In the genomic region with DNA sequence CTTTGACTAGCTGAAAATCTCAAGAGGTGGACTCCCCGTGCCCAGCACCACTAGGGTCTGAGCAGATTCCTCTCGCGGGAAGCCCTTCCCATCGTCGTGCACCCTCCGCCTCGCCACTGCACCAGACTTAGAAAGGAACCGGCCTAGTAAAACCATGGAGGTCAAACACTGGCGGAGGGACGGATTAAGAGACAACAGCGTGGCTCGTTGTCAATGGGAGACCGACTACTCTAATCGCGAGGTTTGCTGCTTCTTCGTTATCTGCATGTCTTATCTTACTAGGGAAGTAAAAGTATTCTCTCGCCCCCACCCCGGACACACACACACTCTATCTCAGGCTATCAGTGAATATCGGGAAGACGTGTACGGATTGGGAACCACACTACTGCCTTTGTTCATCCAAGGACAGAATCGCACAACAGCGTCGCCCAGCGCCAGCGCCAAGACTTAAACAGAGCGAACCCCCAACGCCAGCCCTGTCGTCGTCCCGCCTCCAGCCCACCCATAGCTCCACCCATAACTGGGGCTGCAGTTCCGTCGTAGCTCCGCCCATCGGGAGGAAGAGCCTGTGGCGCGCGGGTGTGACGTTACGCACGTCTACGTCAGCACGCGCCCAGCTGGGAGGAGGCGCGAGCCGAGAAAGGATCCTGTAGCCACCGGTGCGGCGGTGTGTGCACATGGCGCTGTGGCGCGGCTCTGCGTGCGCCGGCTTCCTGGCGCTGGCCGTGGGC, we compare ENCODE assay signal across 8 mouse cellular contexts. TPM values are rescaled to one million over a fixed set of nuclear protein-coding genes. Genes with fewer than 3 reads are reported as not detected.
DNase-seq lines count a peak whose midpoint lies in the region; ATAC-seq lines count a peak whose summit lies in the region.

Gene Adpgk, plus strand, starts transcription at position 602 of the 731 bp plus-strand sequence.

- WGBS in hindbrain, embryonic 14.5 days, result under 1% methylated on average over 57 of the region's 58 CpGs

- no peaks in the 10 kb centered on the region for H3K27me3 ChIP-seq in hindbrain, embryonic 14.5 days (ENCODE audit: control insufficient read depth, insufficient read depth, low read length)

- H3K9me3 ChIP-seq in hindbrain, embryonic 14.5 days (ENCODE audit: control insufficient read depth, low read length), result no peaks in the 10 kb centered on the region

- H3K4me1 ChIP-seq in hindbrain, embryonic 14.5 days (replicated peaks; ENCODE audit: control insufficient read depth, insufficient read depth, low read length), result peaks cover 17% of the 10 kb centered on the region

- peak within 1 kb of the TSS; percentile 76 for H3K4me2 ChIP-seq in hindbrain, embryonic 14.5 days (replicated peaks)

- ATAC-seq in hindbrain, embryonic 14.5 days (ENCODE audit: low FRiP score), result peak; percentile 97

- peak within 1 kb of the TSS; percentile 83 for H3K4me3 ChIP-seq in hindbrain, embryonic 14.5 days (replicated peaks; ENCODE audit: low read length)

- peak within 1 kb of the TSS; percentile 84 for H3K9ac ChIP-seq in hindbrain, embryonic 14.5 days

- peak within 1 kb of the TSS; percentile 96 for H3K27ac ChIP-seq in hindbrain, embryonic 14.5 days

- no peaks in the 10 kb centered on the region for H3K36me3 ChIP-seq in hindbrain, embryonic 14.5 days (replicated peaks; ENCODE audit: control insufficient read depth, insufficient read depth)

- DNase-seq in R1 (ENCODE audit: low read depth, low spot score), result peak; percentile 98
- DNase-seq in cerebellum, postnatal 25 days, result peak; percentile 98 to 99
- DNase-seq in frontal cortex, postnatal 25 days (ENCODE audit: low spot score in 2 of 2), result peak; percentile 90 to 94
- DNase-seq in hindbrain, embryonic 14.5 days (ENCODE audit: low spot score), result peak; percentile 99
- DNase-seq in layer of hippocampus, postnatal 36 days, result peak; percentile 97 to 99
- peak; percentile 99 for DNase-seq in lung, postnatal 36 days
- DNase-seq in retina, postnatal 1 day, result peak; percentile 100
- DNase-seq in urinary bladder, adult 18-20 months (ENCODE audit: low spot score in 2 of 2), result peak; percentile 93 to 97

RNA-seq across cellular contexts. Expression of gene Adpgk, which starts in this region (rescaled TPM):
- polyA plus RNA-seq in hindbrain, embryonic 14.5 days (2014; fragmentation: Nextera tagmentation; extraction: Ambion mirVana), result 26.8 and 27.5 TPM in 2 replicates
- 10 to 100 TPM; 17.0 to 17.5 TPM for total RNA-seq in layer of hippocampus, postnatal 36 days (2021)

Comparison
In these comparisons a context has a peak if more than half of its experiments do, and no peak if none do; other contexts are left out.
1. Peak in every context shown above with its lines: DNase-seq, ATAC-seq, H3K4me3 ChIP-seq and H3K27ac ChIP-seq.